9 mouse cellular contexts compared by ENCODE assay signal in genomic region chr12:91326104-91326503, GRCm38 (mm10). TPM values are rescaled to one million over a fixed set of nuclear protein-coding genes. Genes with fewer than 3 reads are reported as not detected.
A peak's percentile ranks its signal among the peaks of the same experiment; 100 is the strongest.
DNase-seq lines count a peak whose midpoint lies in the region; ATAC-seq and TF ChIP-seq lines count a peak whose summit lies in the region.
"Had no signal": no experiment of that assay in that cellular context is flagged by ENCODE, and none has a peak within 500 bp of the region (broad histone marks: within the 10 kb centered on the region; RNA-seq: fewer than 3 reads in every experiment).

No protein-coding gene starts in this region.

- 0 out of 2 replicates have a peak, but pooled peaks have one; percentile 43 for ATAC-seq in intestine, embryonic 14.5 days (replicated peaks; ENCODE audit: low FRiP score, low TSS enrichment, low read depth)

- H3K9ac ChIP-seq in intestine, embryonic 14.5 days (ENCODE audit: low read length): no peak overlapping the region
- H3K9ac ChIP-seq: embryonic facial prominence, embryonic 12.5 days had no signal

- no peaks in the 10 kb centered on the region for H3K4me1 ChIP-seq in intestine, embryonic 14.5 days (replicated peaks; ENCODE audit: control insufficient read depth, insufficient read depth, low read length)
- H3K4me1 ChIP-seq in lung, adult 2 months (ENCODE audit: control insufficient read depth, insufficient read depth, low read length): no peaks in the 10 kb centered on the region
- H3K4me1 ChIP-seq: embryonic facial prominence, embryonic 12.5 days had no signal

- peaks cover 3% of the 10 kb centered on the region; the same call in 1 of the 2 replicates for H3K36me3 ChIP-seq in intestine, embryonic 14.5 days (ENCODE audit: control insufficient read depth, insufficient read depth, low read length)
- H3K36me3 ChIP-seq: embryonic facial prominence, embryonic 12.5 days had no signal

- no peak overlapping the region for H3K27ac ChIP-seq in intestine, embryonic 14.5 days (ENCODE audit: low read depth)
- H3K27ac ChIP-seq: embryonic facial prominence, embryonic 12.5 days had no signal

- no peaks in the 10 kb centered on the region for H3K27me3 ChIP-seq in intestine, embryonic 14.5 days (replicated peaks; ENCODE audit: control insufficient read depth, insufficient read depth, low read length)
- H3K27me3 ChIP-seq: embryonic facial prominence, embryonic 12.5 days had no signal

- no peak for TF ChIP-seq POLR2A in lung, adult 2 months (IDR thresholded peaks at IDR 0.05; ENCODE audit: borderline replicate concordance, extremely low read depth, low read depth, low read length)

- no peak overlapping the region for H3K4me2 ChIP-seq in intestine, embryonic 14.5 days (ENCODE audit: low read length)
- H3K4me2 ChIP-seq: embryonic facial prominence, embryonic 12.5 days had no signal

- 51% methylated on average over 6 of the region's 6 CpGs for WGBS in intestine, embryonic 14.5 days
- whole genome bisulfite sequencing in lung, adult 2 months: 59% methylated on average over 6 of the region's 6 CpGs

- H3K9me3 ChIP-seq in intestine, embryonic 14.5 days (ENCODE audit: control insufficient read depth, low read length): no peaks in the 10 kb centered on the region
- H3K9me3 ChIP-seq: embryonic facial prominence, embryonic 12.5 days had no signal

- peak; percentile 16 for DNase-seq in left cerebral cortex, adult 11 months (ENCODE audit: low spot score)
- no peak for DNase-seq in left cerebral cortex, adult 8-10 months (ENCODE audit: low spot score in 2 of 2)
- DNase-seq in MEL-GATA-1-ER (ENCODE audit: extremely low read depth, low read depth): peak; percentile 31
- peak; percentile 54 for DNase-seq in cerebellum, adult 8-10 months
- DNase-seq in intestine, embryonic 14.5 days (ENCODE audit: low spot score): no peak
- DNase-seq in lung, adult 2 months: no peak
- peak; percentile 13 for DNase-seq in retina, adult 2 months (ENCODE audit: low read depth, low spot score)
- no peak for DNase-seq in ovary, postnatal 10 days (ENCODE audit: low spot score)

- H3K4me3 ChIP-seq in intestine, embryonic 14.5 days (ENCODE audit: low read depth, low read length): no peak overlapping the region
- no peak overlapping the region for H3K4me3 ChIP-seq in lung, adult 2 months (replicated peaks; ENCODE audit: extremely low read depth, low read depth, low read length)
- H3K4me3 ChIP-seq: embryonic facial prominence, embryonic 12.5 days had no signal

- 0 out of 2 replicates have a peak, but pooled peaks have one; percentile 14 for TF ChIP-seq CTCF in lung, adult 2 months (IDR thresholded peaks at IDR 0.05; ENCODE audit: insufficient read depth, low read length)

RNA-seq across cellular contexts. Expression of gene Cep128, which starts 58.1 kb away (rescaled TPM):
- total RNA-seq in left cerebral cortex, adult 8-10 months (2022): 10 to 100 TPM in 2 of 4 experiments, 1 to 10 TPM in 2; 6.6 to 10.5 (median 9.0) TPM
- polyA plus RNA-seq in intestine, embryonic 14.5 days (2014; fragmentation: Nextera tagmentation; extraction: Ambion mirVana): 9.3 and 9.6 TPM in 2 replicates
- polyA plus RNA-seq in lung, adult 2 months (2012; rRNA removed): 4.1 and 4.7 TPM in 2 replicates

RNA-seq across cellular contexts. Expression of gene Tshr, which starts 58.3 kb away (rescaled TPM):
- total RNA-seq in left cerebral cortex, adult 8-10 months (2022): under 1 TPM; 0.17 to 0.53 (median 0.27) TPM
- polyA plus RNA-seq in intestine, embryonic 14.5 days (2014; fragmentation: Nextera tagmentation; extraction: Ambion mirVana): 0.24 and 0.47 TPM in 2 replicates
- polyA plus RNA-seq in lung, adult 2 months (2012; rRNA removed): 0.90 and 1.3 TPM in 2 replicates

Comparison
In these comparisons a context has a peak if more than half of its experiments do, and no peak if none do; other contexts are left out.
1. DNase-seq: peak in left cerebral cortex, adult 11 months (single experiment), MEL-GATA-1-ER (single experiment), cerebellum, adult 8-10 months (single experiment) and retina, adult 2 months (single experiment); none in left cerebral cortex, adult 8-10 months (0 of 2), intestine, embryonic 14.5 days (single experiment), lung, adult 2 months (single experiment) and ovary, postnatal 10 days (single experiment).